Mouse (Mus musculus): ENCODE results near the gene Pccb.

- no peak for TF ChIP-seq POLR2A (IDR thresholded peaks at IDR 0.05; ENCODE audit: borderline replicate concordance, control insufficient read depth, low read depth, low read length)
- TF ChIP-seq CTCF (IDR thresholded peaks at IDR 0.05; ENCODE audit: control insufficient read depth, insufficient read depth, low read length) = no peak
Observed at GRCm38 (mm10) chr9:101069781-101070180, 35.1 kb upstream of the Pccb start.

Measured in bone marrow, adult 2 months (tissue).